Mouse (Mus musculus): Measurements from ENCODE around the gene Garnl3.
A peak's percentile ranks its signal among the peaks of the same experiment; 100 is the strongest.
"Not testable (repeated sequence)": the region's sequence is repeated elsewhere in the genome, so short reads cannot be mapped to it uniquely, and the experiment has no call there.

Garnl3 gene

DNA sequence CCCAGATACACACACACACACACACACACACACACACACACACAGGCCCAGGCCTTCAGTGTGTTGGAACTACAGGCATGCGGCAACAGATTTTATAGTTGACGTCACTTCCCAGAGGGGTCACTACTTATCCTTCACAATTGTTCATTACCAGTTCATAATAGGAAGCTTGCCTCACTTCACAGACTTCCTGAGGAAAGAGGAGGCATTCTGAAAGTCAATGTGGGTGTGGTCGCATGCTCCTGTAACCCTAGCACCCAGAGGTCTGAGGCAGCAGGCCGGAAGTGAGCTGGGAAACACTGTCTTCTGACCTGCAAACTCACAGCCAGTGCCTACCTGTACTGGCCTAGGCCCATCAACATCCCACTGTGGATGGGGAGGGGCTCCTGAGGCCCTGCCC, 106.4 kb downstream of the Garnl3 start:
- DNase-seq (ENCODE audit: low spot score in 2 of 2) = no peak

DNA sequence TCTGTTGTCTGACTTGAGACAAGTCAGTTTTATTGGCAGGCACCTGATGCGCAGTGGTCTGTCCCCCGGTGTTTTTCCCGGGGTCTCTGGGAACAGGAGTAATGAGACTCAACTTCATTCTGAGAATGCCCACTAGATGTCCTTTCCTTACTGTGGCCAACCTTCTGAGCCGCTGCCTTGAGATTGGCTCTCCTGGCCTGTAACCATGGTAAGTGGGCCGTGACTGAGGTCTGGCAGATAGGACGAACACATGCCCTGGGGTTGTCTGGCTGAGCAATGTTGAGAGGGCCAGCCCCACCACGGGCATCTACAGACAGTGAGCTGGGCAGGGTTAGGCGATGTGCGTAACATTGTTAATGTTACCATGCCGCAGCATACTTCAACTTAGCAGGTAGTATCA, 106.9 kb downstream of the Garnl3 start:
- no peak for DNase-seq (ENCODE audit: low spot score in 2 of 2)

DNA sequence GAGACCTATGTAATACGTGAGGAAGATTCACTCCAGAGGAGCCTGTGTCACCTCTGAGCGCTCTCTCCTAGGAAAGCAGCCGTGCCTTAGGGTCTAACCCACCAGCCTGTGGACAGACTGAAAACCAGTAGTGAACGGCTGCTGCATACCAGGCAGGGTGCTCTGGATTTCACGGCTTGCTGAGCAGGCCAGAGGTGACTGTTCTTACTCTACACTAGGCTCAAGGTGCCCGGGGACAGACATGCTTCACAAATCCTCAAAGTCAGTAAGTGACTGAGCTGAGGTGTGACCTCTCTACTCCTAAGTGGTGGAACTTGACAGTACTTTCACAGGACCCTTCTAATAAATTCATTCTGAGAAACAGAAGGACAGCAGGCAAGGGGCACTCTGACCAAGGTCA, 108.6 kb downstream of the Garnl3 start:
- no peak for DNase-seq (ENCODE audit: low spot score in 2 of 2)

DNA sequence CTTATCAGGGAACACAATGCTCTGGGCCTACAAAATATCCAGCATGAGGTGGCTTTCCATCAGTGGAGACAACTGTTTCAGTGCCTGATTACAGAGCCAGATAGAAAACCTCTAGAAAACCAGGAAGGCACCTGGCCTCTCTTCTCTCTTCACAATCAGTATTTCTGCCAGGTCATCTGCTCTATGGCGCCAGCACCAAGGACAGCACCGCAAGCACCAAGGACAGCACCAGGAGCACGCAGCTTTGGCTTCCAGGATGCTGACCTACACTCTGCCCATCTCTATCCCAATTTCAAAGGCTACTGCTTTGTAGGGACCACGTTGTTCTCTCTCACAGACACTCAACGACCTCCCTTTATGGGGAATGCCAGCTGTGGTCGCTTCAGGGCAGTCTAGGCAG, 113.4 kb downstream of the Garnl3 start:
- DNase-seq (ENCODE audit: low spot score in 2 of 2) = no peak

DNA sequence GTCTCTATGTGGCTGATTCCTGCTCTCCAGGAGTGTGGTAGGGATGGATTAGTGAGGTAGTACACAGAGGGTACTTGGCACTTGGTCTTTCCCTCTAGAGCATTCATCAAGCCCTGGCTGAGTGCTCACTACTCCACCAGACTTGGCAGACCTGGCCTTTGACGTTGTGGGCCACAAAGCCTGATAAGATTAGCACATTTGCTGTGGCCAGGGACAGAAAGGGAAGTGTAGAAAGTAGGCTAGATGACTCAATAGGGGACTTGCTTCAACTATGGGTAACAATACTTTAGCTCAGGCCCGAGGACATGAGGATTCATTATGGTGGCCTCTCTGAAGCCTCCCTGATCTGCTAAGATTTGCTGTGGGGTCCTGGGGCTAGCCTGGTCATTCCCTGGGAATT, 114.3 kb downstream of the Garnl3 start:
- no peak for DNase-seq (ENCODE audit: low spot score in 2 of 2)

DNA sequence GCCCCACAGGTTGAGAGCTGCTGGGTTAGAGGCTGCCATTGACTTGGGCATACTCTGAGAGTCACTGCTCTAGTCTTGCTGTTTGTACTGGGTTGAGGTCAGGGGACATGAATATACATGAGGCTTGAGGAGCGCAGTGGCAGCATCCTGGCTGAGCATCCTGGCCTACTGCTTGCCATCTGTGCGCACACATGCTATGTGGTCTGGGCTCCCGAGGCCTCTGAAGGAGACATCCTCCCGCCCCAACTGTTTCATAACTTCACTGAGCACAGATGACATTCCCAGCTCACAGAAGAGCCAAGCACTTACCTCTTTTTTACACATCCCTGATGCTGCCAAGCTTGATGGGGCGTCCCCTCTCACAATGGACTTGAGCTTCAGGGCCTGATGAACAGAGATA, 116.6 kb downstream of the Garnl3 start:
- peak in 1 of 2 experiments; percentile 51 for DNase-seq (ENCODE audit: low spot score in 2 of 2)

DNA sequence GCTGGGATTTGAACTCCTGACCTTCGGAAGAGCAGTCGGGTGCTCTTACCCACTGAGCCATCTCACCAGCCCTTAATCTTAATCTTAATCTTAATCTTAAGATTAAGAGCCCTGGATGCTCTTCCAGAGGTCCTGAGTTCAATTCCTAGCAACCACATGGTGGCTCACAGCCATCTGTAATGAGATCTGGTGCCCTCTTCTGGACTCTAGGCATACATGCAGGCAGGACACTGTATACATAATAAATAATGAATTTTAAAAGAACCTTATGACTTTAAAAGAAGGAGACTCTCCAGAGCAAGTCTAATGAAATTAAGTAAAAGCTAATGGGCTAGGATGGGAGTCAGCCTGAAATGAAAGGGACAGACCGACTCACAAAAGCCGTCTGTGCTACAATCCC, 122.4 kb downstream of the Garnl3 start:
- DNase-seq (ENCODE audit: low spot score in 2 of 2) = not testable (repeated sequence)

DNA sequence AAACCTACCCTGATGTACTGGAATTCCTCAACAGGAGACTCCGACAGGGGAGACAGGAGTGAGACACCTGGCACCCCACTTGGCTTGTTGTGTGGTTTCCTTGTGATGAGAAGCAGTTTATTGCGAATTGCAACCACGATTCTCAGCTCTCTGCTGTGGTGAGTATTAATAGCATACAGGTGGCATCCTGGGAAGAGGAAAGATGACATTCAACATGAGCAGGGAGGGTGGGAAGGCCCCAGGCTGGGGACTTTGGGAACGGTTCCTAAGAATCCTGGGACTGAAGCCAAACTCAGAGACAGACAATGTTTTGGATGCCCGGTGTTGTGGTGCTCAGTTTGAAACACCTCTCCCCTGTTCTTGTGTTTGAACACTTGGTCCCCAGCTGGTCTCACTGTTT, 126.4 kb downstream of the Garnl3 start:
- no peak for DNase-seq (ENCODE audit: low spot score in 2 of 2)

DNA sequence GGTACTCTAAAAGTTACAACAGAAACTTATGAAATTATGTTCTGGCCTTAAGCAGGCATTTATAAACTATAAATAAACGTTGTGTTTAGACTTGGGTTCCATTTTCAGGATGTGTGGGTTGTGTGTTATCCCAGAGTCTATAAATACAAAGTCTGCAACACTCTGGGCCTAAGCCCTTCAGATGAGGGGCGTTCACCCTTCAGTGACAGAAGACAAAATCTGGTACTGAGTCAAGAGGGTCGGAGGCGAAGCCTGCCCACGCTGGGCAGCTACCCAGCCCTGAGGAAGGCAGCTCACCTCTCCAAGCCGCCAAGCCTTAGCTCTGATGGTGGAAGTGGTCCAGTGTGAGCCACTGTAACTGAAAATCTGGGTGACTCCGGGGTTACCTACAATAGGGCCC, 129.3 kb downstream of the Garnl3 start:
- DNase-seq (ENCODE audit: low spot score in 2 of 2) = no peak

DNA sequence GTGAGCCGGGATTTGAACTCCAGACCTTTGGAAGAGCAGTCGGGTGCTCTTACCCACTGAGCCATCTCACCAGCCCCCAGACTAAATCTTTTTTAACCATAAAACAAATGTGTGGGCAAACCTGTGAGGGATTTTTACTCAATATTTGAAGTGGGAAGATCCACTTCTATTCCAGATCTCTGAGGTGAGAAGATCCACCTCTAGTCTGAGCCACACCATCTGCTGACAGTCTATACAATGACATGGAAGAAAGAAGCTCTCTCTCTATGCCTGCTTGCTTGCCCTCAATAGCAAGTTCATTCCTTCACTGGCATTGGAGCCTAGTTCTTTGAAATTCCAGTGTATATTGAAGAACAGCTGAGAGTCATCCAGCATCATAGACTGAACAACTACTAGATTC, 131.7 kb downstream of the Garnl3 start:
- DNase-seq (ENCODE audit: low spot score in 2 of 2) = no peak

DNA sequence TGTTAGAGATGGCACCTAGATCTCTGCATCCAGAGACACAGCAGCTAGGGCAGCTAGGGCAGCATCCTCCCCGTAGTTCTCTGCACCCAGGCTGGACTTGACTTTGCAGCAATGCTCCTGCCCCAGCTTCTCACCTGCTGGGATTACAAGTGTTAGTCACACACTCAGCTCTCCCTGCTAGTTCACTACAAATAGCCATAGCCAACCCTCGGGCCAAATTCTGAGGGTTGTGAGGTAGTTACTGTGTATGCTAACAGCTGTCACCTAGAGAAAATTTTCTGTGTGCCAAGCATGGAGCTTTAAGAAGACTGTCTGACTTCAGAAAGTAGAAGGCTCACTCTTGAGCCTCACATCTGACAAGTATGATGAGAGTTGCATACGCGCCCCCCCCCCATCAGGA, 133.7 kb downstream of the Garnl3 start:
- DNase-seq (ENCODE audit: low spot score in 2 of 2) = no peak

DNA sequence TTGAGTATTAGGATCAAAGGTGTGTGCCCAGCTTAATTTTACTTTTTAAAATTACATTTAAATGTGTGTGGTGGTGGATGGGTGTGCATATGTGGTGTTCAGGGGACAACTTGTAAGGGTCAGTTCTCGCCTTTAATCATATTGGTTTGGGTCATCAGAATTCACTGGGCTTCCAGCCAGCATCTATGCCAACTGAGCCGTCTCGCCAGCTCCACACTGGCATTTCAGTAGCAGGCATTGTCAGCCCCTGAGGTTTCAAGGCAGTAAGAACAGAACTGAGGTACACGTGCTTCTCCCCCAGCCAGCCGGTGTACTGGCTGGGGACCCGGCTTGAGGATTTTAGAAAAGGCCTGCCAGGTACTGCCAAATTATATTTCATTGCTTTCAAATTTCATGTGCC, 134.4 kb downstream of the Garnl3 start:
- no peak for DNase-seq (ENCODE audit: low spot score in 2 of 2)

DNA sequence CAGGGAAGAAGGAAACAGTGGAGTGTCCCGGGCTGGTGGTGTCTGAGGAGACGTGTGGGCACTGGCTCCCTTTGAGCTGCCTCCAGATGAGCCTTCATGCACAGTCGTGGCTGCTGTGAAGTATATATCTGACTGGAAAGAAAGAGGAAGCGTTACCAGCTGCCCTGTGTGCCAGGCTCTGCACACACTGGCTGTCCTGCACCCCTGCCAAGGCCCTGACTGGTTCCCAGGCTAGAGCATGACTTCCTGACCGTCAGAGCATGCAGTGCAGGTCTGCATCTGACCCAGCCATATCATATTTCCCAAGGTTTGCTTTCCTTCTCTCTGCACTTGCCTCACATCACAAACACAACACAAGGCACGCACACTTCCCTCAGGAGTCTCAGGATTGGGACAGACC, 139.3 kb downstream of the Garnl3 start:
- DNase-seq (ENCODE audit: low spot score in 2 of 2) = no peak

DNA sequence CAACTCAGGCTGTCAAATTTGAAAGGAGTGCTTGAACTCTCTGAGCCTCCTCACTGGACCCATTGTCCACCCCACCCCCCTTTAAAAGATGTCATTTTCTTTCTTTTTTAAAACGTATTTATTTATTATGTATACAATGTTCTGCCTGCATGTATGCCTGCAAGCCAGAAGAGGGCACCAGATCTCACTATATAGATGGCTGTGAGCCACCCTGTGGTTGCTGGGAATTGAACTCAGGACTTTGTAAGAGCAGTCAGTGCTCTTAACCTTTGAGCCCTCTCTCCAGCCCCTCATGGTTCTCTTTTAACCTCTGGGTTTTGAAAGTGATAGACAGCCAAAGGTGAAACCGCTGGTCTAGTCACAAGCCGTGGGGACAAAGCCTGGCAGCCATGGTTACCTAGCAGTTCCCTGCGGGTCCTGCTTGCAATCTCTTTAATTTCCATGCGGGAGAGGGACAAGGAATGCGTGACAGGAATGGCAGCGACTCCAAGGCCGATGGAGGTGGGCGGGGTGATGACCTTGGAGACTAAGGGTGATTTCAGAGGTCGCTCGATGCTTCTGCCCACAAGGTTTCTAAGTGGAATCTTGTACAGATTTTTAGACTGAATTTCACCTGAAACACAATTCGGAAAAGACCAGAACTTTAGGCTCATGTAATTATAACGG, 141.2 kb downstream of the Garnl3 start:
- DNase-seq (ENCODE audit: low spot score in 2 of 2) = no peak

DNA sequence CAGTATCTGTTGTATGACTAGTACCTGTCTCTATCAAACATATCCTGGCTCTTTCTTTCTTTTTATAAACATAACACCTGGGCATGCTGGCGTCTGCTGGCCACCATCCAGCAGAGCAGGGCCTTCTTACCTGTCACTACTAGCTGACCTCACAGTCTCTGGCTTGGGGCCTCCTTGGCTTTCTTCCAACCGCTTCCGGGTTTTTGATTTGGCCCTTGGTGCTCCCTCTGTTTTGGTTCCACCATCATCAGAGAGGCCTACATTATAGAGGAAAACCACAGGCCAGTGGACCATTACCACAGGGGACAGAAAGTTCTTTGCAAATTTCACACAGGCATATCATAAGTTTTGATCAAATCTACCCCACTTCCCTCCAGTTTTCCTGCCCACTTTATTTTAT, 142.1 kb downstream of the Garnl3 start:
- DNase-seq (ENCODE audit: low spot score in 2 of 2) = no peak

DNA sequence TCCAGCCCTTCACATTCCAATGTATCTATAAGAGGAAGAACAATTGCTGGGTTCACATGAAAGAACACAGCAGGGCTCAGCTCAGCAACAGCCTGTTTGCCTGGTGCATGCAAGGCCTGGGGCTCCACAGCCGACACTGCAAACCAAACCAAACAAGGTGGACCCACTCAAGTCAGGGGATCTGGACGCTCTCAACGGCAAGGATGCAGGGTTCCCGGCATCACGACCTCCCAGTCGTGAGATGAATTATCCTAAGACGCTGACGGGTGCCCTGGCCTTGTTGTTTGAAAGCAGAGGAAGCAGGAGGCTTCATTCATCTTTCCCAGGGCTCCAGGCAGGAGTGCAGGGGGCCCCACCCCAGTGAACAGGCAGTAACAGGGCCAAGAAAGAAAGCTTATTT, 145.6 kb downstream of the Garnl3 start:
- no peak for DNase-seq (ENCODE audit: low spot score in 2 of 2)

DNA sequence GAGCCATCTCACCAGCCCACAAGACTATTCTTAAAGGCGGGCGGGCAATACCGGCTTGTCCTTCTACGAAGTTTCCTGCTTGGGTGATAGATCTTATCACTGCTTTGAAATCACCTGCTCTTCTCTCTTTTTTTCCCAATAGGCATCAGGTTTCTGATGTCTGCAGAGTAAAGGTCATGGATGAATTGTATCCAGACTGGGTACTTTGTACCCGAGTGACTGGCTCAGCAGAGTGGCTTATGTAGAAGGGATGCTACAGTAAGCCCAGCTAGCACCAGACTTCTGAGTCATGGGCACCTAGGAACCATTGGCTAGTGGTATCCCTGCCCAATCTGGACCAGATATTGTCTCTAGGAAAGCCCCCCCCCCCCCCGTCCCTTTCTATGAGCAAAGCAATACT, 147.8 kb downstream of the Garnl3 start:
- no peak for DNase-seq (ENCODE audit: low spot score in 2 of 2)

DNA sequence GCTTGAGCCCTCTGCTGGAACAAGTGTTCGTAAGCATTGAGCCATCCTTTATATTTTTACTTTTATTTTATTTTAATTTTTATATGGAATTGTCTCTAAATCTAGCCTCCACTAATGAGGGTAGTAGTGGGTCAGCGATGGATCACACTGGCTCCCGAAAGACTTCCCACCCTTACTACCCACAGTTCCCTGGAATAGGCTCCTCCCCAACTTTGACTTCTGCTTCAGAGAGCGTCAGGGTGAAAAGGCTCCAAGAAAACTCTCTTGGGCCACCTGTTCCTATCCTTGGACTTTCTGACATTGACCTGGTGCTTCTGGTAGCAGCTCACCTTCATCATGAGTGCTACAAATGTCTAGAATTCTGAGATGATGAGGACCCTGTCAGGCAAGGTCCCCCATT, 148.8 kb downstream of the Garnl3 start:
- no peak for DNase-seq (ENCODE audit: low spot score in 2 of 2)

DNA sequence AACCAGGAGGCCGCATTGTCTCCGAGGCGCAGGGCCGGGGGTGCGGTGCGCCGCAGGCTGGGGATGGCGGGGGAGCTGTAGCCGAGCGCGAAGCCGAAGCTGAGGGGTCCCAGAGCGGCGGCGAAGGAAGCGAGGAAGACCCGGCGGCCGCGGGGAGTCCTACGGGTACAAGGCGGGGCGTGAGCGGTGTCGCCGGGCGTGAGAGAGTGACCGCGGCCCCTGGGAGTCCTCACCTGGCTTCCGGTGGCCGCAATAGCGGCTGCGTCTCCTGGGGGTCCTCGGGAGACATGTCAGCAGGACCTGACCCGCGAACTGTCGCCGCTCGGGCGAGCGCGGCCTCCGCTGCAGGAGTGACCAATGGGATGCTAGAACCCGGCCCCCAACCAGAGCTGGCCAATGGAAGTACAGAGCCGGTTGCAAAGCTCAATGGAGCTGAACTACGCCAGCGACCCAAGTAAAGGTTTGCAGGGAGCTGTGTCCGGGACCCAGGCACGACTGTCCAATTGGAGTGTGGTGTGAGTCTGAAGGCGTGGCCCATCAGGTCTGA, 149.7 kb downstream of the Garnl3 start, which contains the start of gene Slc2a8:
TSS of gene Slc2a8 (minus strand) at position 359 of the 547 bp plus-strand sequence.
- DNase-seq (ENCODE audit: low spot score in 2 of 2) = peak; percentile 91 to 95

DNA sequence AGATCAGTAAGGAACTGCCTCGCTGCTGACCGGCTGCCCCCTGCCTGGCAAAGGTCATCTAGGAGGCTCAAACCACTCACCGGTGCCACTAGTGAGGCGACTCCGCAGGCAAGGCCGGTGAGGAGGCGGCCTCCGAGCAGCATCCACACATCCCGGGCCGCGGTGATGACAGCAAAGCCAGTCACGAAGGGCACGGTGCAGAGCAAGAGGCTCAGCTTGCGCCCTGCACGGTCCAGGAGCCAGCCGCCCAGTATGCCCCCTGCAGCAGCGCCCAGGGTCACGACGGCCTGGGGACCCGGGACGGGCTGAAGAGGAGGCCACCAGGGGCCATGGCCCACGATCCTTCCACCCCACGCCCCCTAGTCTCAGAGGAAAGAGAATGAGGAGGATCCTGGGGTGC, 150.2 kb downstream of the Garnl3 start:
- DNase-seq (ENCODE audit: low spot score in 2 of 2) = no peak

DNA sequence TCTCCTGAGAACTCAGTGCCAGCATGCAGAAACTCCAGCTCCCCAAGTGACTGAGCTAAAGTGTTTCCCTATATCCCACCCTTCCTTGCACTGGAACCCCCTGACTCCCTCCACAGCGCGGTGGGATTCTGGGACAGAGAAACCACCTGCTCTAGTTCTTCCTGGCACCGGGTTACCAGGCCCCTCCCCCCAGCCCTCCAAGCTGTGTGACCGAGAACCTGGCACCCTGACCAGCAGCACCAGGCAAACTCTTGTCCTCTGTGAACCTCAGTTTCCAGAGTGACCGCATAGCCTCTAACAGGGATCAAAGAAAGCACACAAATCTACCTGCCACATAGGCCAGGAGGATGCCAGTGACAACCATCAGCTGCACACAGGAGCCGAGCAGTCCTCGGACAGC, 151.8 kb downstream of the Garnl3 start:
- DNase-seq (ENCODE audit: low spot score in 2 of 2) = no peak

DNA sequence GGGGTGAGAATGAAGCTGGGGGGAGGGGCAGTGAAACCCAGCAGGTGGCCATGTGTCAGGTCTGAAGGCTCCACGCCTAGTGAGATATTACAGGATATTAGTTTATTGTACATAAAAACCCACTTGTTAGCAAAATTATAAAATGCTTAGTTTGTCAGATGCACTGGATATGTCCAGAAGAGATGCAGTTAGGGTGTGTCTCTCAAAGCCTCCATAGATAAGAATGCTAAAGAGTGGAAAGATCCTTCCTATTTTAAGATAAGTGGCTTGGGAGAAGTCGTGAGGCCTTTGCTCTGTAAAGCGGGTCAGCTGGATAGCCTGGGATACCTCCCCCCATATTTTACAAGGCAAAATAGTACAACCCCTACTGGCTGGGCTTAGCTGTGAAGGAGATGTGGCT, 152.8 kb downstream of the Garnl3 start:
- no peak for DNase-seq (ENCODE audit: low spot score in 2 of 2)

DNA sequence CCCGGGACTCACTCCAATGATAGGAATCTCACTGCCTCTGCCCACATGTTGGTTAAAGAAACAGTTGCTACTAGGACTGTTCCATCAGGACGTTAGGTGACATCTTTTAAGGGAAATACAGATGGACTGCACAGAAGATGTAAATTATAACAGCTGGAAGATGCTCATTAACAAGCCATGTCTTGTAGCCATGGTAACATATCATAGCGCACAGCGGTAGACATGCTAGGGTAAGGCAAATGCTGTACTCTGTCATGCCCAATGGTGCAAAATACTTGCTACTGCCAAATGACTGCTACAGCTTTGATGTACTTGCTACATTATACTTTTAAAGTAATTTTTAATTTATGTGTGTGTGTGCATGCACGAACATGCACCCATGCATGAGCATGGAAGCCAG, 154.3 kb downstream of the Garnl3 start:
- DNase-seq (ENCODE audit: low spot score in 2 of 2) = no peak

DNA sequence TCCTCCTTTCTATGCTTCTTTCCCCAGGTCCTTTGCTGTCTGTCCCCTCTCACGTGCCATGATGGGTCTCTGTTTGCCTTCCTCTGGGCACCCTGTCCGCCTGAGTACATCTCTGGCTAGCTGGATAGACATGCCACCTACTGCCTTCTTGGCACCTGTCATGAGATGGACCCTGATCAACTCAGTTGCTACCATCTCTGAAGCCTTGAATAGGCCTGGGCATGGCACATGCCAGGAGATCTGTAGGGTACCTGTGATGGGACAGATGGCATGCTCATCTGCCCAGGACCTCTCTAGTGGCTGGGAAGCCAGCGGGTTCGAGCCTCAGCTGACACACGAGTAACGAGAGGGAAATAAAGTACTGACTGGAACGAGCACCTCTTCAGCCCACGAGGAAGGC, 157.2 kb downstream of the Garnl3 start:
- DNase-seq (ENCODE audit: low spot score in 2 of 2) = no peak

All from right cerebral cortex, postnatal 36 days (tissue).